Mouse (Mus musculus) Patski (cell line): ENCODE measurements around the gene Tcp1. TPM values are rescaled to one million over a fixed set of nuclear protein-coding genes. Genes with fewer than 3 reads are reported as not detected.
"Not testable (repeated sequence)": the region's sequence is repeated elsewhere in the genome, so short reads cannot be mapped to it uniquely, and the experiment has no call there.

Experiments
- ATAC-seq: fragments of 100-300 bp; one replicate; pipeline ENCODE4 v1.8.0; 2021
- CTCF ChIA-PET: fragments of 350-600 bp; sonication (Branson Sonifier 250); formaldehyde crosslinking; loops from one replicate; lab custom pipeline; 2022; ENCODE audit warnings: inconsistent platforms; lab: Charles Lee
- POLR2A ChIA-PET: fragments of 350-600 bp; sonication (Branson Sonifier 250); formaldehyde crosslinking; loops from one replicate; lab custom pipeline; 2022; ENCODE audit warnings: antibody characterized with exemption, inconsistent platforms; lab: Charles Lee
- DNase-seq: peaks from one replicate; pipeline ENCODE4 v3.0.0-alpha.2; 2011; ENCODE audit warnings: low read depth, low spot score
- H3K27me3 ChIP-seq: fragments of 371-371 bp; one replicate; pipeline ENCODE4 v1.5.1; 2021
- CTCF ChIP-seq: fragments of 100-300 bp; IDR thresholded peaks from one replicate; pipeline ENCODE4 v1.5.1; 2021
- in situ Hi-C: fragments of 300-500 bp; cut with MboI; formaldehyde crosslinking; loops from 3 replicates; pipeline ENCODE4 v1.11.1; 2018; ENCODE audit warnings: low pct_unique_long_range_greater_than_20kb, mixed read lengths
- polyA plus RNA-seq: library from polyadenylated mRNA; unstranded; gene quantifications from one replicate; pipeline ENCODE4 v1.2.3, GENCODE M21; 2021

Tcp1 gene
- polyA plus RNA-seq, 1 experiment from 2014 or later = 297 TPM

- CTCF ChIA-PET = interaction anchor here (1.3 kb wide), 1 partner anchor 106 kb away, joined by 5 read pairs; no protein-coding TSS in a partner anchor
- in situ Hi-C loops = no loop called here
- H3K27me3 ChIP-seq = no peaks in the 10 kb centered on the region
- no peak for TF ChIP-seq CTCF
- ATAC-seq = no peak
- POLR2A ChIA-PET = no interaction called here
- DNase-seq = no peak
Measured at GRCm38 (mm10) chr17:12891054-12891453, 24.4 kb upstream of the Tcp1 start.

- TF ChIP-seq CTCF = no peak
- H3K27me3 ChIP-seq = no peaks in the 10 kb centered on the region
- POLR2A ChIA-PET = no interaction called here
- no peak for ATAC-seq
- DNase-seq = no peak
- CTCF ChIA-PET = interaction anchor here (1.8 kb wide), 1 partner anchor 104 kb away, joined by 4 read pairs; no protein-coding TSS in a partner anchor
- in situ Hi-C loops = no loop called here
Measured at GRCm38 (mm10) chr17:12892033-12892432, 23.5 kb upstream of the Tcp1 start.

GRCm38 (mm10) chr17:12897674-12898073 lies 17.8 kb upstream of the Tcp1 start:
- no peak for DNase-seq
- no peak for TF ChIP-seq CTCF
- no peak for ATAC-seq
- ChIA-PET CTCF (no interaction called here), POLR2A (no interaction called here)
- in situ Hi-C loops = no loop called here
- no peaks in the 10 kb centered on the region for H3K27me3 ChIP-seq

DNA sequence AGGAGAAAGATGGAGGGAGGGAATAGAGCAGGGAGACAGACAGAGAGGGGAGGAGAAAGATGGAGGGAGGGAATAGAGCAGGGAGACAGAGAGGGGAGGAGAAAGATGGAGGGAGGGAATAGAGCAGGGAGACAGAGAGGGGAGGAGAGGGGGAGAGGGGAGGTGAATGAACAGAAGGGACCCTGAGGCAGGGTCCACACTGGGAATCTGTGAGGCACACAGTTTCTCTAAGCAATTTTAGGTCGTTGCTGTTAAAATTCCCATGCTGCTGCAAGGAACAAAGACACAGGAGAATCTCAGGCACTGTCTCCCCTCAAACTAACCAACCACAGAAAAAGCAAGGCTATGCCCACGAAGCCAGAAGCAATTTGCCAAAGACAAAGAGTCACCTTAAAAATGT lies 16.9 kb upstream of the Tcp1 start:
- ATAC-seq, POLR2A ChIA-PET: not testable (repeated sequence)

DNA sequence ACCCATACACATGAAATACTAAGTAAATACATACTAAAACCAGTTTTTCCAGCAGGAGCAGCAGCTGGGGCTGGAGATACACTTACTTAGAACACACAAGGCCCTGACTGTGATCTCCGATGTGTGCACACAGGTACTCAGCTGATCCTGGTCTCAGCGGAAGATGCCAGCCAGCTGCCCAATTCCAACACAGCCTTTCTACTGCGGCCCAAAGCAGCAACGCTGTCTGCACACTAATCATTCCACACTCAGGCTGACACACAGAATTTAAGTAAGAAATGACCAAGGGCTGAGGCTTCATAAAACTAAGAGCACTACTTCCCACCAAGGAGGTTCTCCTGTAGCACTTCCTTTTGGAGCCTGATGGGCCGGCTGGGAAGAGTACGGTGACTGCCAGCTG lies 13.2 kb upstream of the Tcp1 start:
- H3K27me3 ChIP-seq = no peaks in the 10 kb centered on the region
- no peak for TF ChIP-seq CTCF
- in situ Hi-C loops = no loop called here
- ATAC-seq (no peak), DNase-seq (no peak)
- POLR2A ChIA-PET = no interaction called here
- CTCF ChIA-PET = interaction anchor here (1.0 kb wide), 1 partner anchor 22 kb away, joined by 3 read pairs; no protein-coding TSS in a partner anchor

More for the DNA sequence above, 16.9 kb upstream of the Tcp1 start:
- DNase-seq, CTCF ChIA-PET, in situ Hi-C loops, H3K27me3 ChIP-seq: not testable (repeated sequence)

DNA sequence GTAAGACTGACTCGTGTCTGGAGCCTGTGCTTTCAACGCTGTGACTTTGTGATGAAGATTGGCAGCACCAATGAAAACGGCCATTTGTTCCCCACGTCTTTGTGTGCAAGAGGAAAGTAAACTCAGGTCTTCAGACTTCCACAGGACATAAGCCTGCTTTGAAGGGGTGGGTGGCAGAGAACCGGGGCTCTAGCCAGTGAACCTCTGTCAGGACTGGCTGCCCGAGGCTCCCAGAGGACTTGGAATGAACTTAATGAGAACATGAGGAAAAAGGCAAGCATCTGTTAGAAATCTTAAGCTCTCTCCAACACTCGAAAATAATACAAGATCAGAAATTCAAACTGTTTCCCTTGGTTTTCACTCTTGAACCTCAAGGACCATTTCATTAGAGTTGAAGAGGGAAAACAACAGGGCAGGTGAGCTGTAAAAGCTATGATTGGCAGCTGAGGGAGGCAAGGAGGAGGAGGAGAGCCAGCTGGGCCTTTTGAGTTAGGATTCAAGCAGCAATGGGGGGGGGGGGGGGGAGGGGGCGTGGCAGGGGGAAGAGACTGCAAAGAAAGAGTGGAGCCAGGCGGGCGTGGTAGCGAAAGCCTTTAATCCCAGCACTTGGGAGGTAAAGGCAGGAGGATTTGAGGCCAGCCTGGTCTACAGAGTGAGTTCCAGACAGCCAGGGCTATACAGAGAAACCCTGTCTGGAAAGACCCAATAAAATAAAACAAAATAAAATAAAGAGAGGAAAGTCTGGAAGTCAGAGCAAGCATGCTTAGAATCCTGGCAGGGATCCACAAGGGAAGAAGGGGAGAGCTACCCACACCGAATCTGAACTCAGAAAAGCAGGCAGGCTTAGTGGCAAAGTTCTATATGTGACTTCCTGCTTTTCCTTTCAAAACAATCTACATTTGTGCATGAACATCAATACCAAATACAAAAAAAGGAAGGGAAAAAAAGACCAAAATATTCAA lies 11.8 kb upstream of the Tcp1 start:
- in situ Hi-C loops = no loop called here
- CTCF ChIA-PET = no interaction called here
- H3K27me3 ChIP-seq = no peaks in the 10 kb centered on the region
- TF ChIP-seq CTCF = no peak
- DNase-seq (no peak), ATAC-seq (no peak)
- POLR2A ChIA-PET = interaction anchor here (0.7 kb wide), 1 partner anchor 13 kb away, joined by 5 read pairs; no protein-coding TSS in a partner anchor

DNA sequence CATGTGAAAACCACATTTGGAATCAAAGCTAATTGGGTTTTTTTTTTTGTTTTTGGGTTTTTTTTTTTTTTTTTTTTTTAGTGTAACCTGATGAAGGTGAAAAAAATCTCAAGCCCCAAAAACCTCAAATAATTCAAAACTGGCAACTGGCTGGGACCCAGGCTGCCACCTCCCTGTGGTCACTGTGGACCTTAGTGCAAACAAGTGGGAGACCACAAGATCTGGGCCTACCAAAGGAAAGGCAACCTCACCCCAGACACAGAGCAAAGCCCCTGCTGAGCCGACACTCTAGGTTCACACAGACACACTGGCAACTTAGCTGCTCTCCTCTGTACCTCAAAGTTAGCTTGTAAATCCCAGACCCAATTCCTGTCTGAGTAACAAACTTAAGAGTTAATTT lies 11.2 kb upstream of the Tcp1 start:
- TF ChIP-seq CTCF = no peak
- in situ Hi-C loops = no loop called here
- ATAC-seq (no peak), DNase-seq (no peak)
- POLR2A ChIA-PET = interaction anchor here (0.7 kb wide), 1 partner anchor 13 kb away, joined by 5 read pairs; no protein-coding TSS in a partner anchor
- CTCF ChIA-PET = no interaction called here
- H3K27me3 ChIP-seq = no peaks in the 10 kb centered on the region

- in situ Hi-C loops = no loop called here
- POLR2A ChIA-PET = no interaction called here
- CTCF ChIA-PET = no interaction called here
- DNase-seq (no peak), ATAC-seq (no peak)
- no peak for TF ChIP-seq CTCF
- H3K27me3 ChIP-seq = no peaks in the 10 kb centered on the region
Measured at GRCm38 (mm10) chr17:12905810-12906209, 9.7 kb upstream of the Tcp1 start.

GRCm38 (mm10) chr17:12906436-12906835 lies 9.1 kb upstream of the Tcp1 start:
- ATAC-seq = no peak
- POLR2A ChIA-PET = no interaction called here
- DNase-seq = no peak
- no peak for TF ChIP-seq CTCF
- in situ Hi-C loops = no loop called here
- H3K27me3 ChIP-seq = no peaks in the 10 kb centered on the region
- CTCF ChIA-PET = no interaction called here

DNA sequence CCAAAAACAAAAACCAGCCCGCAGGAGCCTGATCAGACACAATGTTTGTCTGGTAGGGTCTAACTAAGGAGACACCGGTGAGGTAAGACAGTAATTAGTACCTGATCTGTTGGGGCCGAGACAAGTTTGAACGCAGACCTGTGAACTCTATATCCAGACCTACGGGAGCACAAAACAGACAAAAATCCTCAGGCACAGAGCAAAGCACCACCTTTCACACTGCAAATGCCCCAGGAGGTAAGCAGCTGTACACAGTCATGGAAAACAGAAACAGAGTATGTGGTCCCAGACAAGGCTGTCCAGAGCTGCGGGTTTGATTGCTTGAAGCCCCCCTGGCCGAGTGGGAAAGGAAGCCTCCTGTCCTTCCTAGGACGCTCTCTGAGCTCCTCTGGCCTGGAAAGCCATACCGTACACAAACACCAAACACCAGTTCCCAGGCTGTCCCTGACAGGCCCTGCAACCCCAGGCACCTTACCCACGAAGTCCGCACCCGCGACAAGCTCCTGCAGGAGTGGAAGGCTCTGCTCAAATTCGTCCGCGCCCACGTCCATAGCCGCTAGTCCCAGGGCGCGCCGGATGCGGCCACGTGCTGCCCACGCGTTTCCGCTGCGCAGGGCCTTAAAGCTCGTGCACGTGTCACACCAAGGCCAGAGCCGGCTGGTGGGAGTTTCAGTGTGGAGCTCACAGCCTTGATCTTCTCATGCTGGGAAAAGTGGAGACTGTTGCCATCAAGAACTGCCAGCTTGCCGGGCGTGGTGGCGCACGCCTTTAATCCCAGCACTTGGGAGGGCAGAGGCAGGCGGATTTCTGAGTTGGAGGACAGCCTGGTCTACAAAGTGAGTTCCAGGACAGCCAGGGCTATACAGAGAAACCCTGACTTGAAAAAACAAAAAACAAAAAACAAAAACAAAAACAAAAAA lies 5.9 kb upstream of the Tcp1 start, which contains the start of gene Pnldc1:
Gene Pnldc1 (minus strand): TSS at position 870 of the 920 bp plus-strand sequence.
- ATAC-seq (no peak), DNase-seq (no peak)
- no peaks in the 10 kb centered on the region for H3K27me3 ChIP-seq
- ChIA-PET POLR2A (no interaction called here), CTCF (interaction anchor here (1.4 kb wide), 1 partner anchor 86 kb away, joined by 3 read pairs; no protein-coding TSS in a partner anchor)
- in situ Hi-C loops = no loop called here
- TF ChIP-seq CTCF = no peak
